Mouse (Mus musculus) neural tube, embryonic 14.5 days (tissue): ENCODE measurements at regions not wholly inside any gene's neighbourhood (a gene's known extent, or its start where the extent isn't known, plus 50 kb on each side); places are given as distances from the start of the nearest gene placed in this dataset.

Experiments used
- ATAC-seq: fragments of 200-750 bp; cut with Nextera tagmentation; 2 replicates; pipeline ENCODE4 v1.8.0; 2017; ENCODE audit warnings: low read depth, mild to moderate bottlenecking, moderate TSS enrichment, moderate library complexity
- H3K27ac ChIP-seq: fragments of 300-500 bp; sonication (generic); 2 replicates; pipeline ENCODE4 v1.5.1; 2014; ENCODE audit warnings: low read depth, mild to moderate bottlenecking, control low read depth, low read length, moderate library complexity, mixed read lengths
- H3K27me3 ChIP-seq: fragments of 300-500 bp; sonication (generic); 2 replicates; pipeline ENCODE4 v1.6.1; 2014; ENCODE audit warnings: low read length; ENCODE audit not compliant: control insufficient read depth, insufficient read depth
- H3K36me3 ChIP-seq: fragments of 300-500 bp; sonication (generic); 2 replicates; pipeline ENCODE4 v1.6.1; 2014; ENCODE audit warnings: low read length, mixed read lengths; ENCODE audit not compliant: control insufficient read depth, insufficient read depth
- H3K4me1 ChIP-seq: fragments of 300-500 bp; sonication (generic); 2 replicates; pipeline ENCODE4 v1.6.1; 2014; ENCODE audit warnings: low read length; ENCODE audit not compliant: control insufficient read depth, insufficient read depth
- H3K4me2 ChIP-seq: fragments of 300-500 bp; sonication (generic); 2 replicates; pipeline ENCODE4 v1.6.1; 2014; ENCODE audit warnings: mild to moderate bottlenecking, low read depth, low read length, control low read depth
- H3K4me3 ChIP-seq: fragments of 300-500 bp; sonication (generic); 2 replicates; pipeline ENCODE4 v1.5.1; 2014; ENCODE audit warnings: low read depth, low read length, control low read depth, mixed read lengths
- H3K9ac ChIP-seq: fragments of 300-500 bp; sonication (generic); replicated peaks from 2 replicates; pipeline ENCODE4 v1.6.1; 2014; ENCODE audit warnings: low read depth, mild to moderate bottlenecking, control low read depth, low read length, mixed read lengths
- H3K9me3 ChIP-seq: fragments of 300-500 bp; sonication (generic); 2 replicates; pipeline ENCODE4 v1.6.1; 2016; ENCODE audit warnings: low read length; ENCODE audit not compliant: control insufficient read depth
- WGBS: fragments of 180-500 bp; shearing (Covaris S2); extraction: QIAGEN DNeasy Blood & Tissue Kit; methylation state at CpG from one replicate; pipeline ENCODE4 v1.1.7; 2014; 5-methylcytosine and 5-hydroxymethylcytosine counted together

DNA sequence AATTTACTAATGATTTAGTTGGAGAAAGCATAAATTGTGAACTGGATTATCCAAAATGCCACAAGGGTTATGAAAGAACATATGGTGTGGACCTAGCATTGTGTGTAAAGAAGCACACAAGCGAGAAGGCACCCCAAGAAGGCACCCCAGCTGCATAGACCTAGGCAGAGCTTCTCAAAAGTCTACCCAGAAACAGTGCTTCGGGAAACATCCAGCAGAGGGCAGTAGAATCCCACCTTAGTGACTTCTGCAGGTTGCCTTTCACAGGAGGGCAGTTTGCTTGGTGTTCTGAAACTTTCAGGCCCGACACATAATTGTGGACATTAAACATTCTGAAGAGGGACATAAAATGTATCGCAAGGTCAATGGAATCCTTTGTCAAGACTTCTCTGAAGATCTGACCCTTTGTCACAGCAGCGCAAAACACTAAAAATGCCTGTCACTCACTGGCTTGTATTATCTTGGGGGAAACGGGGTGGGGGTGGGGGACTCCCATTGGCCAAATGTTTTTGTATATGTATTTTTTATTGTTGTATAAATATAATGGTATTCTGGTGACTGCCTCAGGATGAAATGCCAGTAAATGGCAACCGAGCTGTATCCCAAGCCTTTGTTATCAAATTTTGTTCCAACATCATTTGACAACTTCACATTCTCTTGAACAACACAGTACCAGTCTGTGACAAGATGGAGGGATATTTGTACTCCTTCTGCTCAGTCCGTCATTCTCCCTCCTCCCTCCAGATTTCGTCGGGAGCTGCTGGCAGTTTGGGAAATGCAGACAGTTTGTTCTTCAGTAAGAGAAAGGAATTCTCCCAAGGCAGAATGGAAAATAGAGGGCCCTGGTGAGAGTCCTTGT, 156.4 kb upstream of the Frg1 start:
- Histone ChIP-seq H3K4me3 (no peak overlapping the region), H3K36me3 (no peaks in the 10 kb centered on the region), H3K9ac (no peak overlapping the region), H3K4me1 (no peaks in the 10 kb centered on the region), H3K4me2 (no peak overlapping the region), H3K27me3 (no peaks in the 10 kb centered on the region), H3K9me3 (no peaks in the 10 kb centered on the region), H3K27ac (no peak overlapping the region)
- ATAC-seq, result peak; percentile 81
- WGBS, result 30% methylated on average over 10 of the region's 10 CpGs

DNA sequence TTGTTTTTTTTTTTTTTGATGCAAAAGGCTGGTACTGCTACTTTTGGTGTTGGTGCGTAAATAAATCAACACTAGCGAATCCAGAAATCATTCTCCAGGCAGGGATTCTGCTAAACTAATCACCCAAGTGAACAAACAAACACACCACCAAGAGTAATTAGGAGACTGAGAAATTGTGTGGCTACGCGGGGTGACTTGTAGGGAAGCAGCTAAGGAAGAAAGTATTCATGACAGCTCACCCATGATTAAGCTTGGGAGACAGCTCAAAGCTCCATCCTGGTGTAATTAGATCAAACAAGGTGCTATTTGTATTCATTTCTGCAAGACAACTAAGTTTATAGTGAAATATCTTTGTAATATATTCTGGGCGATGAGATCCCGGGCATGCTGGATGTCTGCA, 153.7 kb upstream of the Frg1 start:
- no peak for ATAC-seq
- no peak overlapping the region for H3K27ac ChIP-seq
- no peaks in the 10 kb centered on the region for H3K9me3 ChIP-seq
- 83% methylated on average over 6 of the region's 6 CpGs for whole genome bisulfite sequencing
- H3K27me3 ChIP-seq, result no peaks in the 10 kb centered on the region
- no peaks in the 10 kb centered on the region for H3K36me3 ChIP-seq
- H3K4me2 ChIP-seq, result no peak overlapping the region
- H3K4me1 ChIP-seq, result no peaks in the 10 kb centered on the region
- H3K4me3 ChIP-seq, result no peak overlapping the region
- H3K9ac ChIP-seq, result no peak overlapping the region

DNA sequence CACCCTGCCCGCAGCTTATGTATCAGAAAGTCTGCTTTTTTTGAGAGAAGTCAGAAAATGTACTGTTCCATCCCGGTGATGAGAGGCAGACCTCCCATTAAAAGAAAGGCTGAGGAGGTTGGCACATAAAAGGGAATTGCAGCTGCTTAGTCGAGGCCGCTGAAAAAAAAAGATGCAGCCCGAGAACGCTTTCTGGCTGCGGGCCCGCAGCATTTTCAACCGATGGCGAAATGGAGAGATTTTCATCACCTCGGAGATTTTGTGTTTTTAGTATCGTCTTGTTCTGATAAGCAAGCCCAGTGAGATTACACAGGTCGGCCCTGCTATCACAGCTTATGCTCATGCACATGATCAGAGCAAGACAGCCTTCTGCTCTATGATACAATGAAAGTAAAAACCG, 145.1 kb upstream of the Frg1 start:
- H3K36me3 ChIP-seq, result no peaks in the 10 kb centered on the region
- H3K4me3 ChIP-seq, result no peak overlapping the region
- 80% methylated on average over 14 of the region's 14 CpGs for WGBS
- no peaks in the 10 kb centered on the region for H3K4me1 ChIP-seq
- H3K9me3 ChIP-seq, result no peaks in the 10 kb centered on the region
- no peak for ATAC-seq
- H3K9ac ChIP-seq, result no peak overlapping the region
- H3K4me2 ChIP-seq, result no peak overlapping the region
- H3K27me3 ChIP-seq, result no peaks in the 10 kb centered on the region
- H3K27ac ChIP-seq, result no peak overlapping the region

DNA sequence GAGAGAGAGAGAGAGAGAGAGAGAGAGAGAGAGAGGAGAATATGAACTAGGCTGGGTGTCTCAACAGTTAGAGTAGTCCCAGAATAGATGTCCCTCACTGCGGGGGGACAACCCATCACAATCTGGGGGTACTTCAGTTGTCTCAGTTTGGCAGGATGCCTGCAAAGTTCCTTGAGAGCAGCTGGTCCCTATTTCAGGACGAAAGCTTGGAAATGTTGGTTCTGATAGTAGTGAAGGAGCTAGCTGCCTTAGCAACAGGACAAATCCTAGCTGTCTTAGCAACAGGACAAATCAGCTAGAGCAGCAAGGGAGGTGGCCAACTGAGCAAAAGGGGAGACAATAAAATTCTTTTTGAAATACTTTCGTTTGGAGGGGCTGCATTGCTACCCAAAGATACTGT, 139.9 kb upstream of the Frg1 start:
- WGBS, result 72% methylated on average over 3 of the region's 3 CpGs
- H3K9me3 ChIP-seq, result no peaks in the 10 kb centered on the region
- H3K9ac ChIP-seq, result no peak overlapping the region
- no peak overlapping the region for H3K4me3 ChIP-seq
- no peaks in the 10 kb centered on the region for H3K36me3 ChIP-seq
- no peak overlapping the region for H3K4me2 ChIP-seq
- no peak overlapping the region for H3K27ac ChIP-seq
- no peaks in the 10 kb centered on the region for H3K27me3 ChIP-seq
- ATAC-seq, result no peak
- no peaks in the 10 kb centered on the region for H3K4me1 ChIP-seq

- no peaks in the 10 kb centered on the region for H3K36me3 ChIP-seq
- 74% methylated on average over 8 of the region's 8 CpGs for WGBS
- no peak for ATAC-seq
Measured at GRCm38 (mm10) chr8:41552747-41553534, 136.1 kb upstream of the Frg1 start.

DNA sequence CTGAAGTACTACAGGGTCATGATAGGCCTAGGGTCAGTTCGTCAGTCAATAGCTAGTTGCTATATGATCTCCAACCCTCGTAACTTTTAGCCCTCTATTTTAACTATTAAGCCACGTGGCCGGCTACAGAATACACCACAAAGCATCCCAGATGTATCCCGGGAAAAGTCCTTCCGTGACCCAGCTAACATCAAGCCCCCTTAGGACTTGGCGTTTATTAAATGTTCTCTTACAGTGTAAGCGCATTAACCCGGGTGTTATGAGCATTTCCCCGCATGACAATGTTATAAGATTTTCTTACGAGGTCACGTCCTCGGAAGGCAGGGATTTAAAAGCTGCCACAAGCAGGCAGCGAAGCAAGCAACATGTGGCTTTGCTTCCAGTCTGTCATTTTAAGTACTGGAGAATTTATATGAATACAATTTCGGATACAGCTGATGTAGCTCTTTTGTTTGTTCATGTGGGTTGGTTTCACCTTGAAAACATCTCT, 135.1 kb upstream of the Frg1 start:
- ATAC-seq, result no peak
- H3K9ac ChIP-seq, result no peak overlapping the region
- H3K27ac ChIP-seq, result no peak overlapping the region
- no peaks in the 10 kb centered on the region for H3K9me3 ChIP-seq
- H3K4me1 ChIP-seq, result no peaks in the 10 kb centered on the region
- WGBS, result 88% methylated on average over 15 of the region's 15 CpGs
- no peaks in the 10 kb centered on the region for H3K27me3 ChIP-seq
- no peaks in the 10 kb centered on the region for H3K36me3 ChIP-seq
- H3K4me2 ChIP-seq, result no peak overlapping the region
- H3K4me3 ChIP-seq, result no peak overlapping the region

More at GRCm38 (mm10) chr8:41552747-41553534, 136.1 kb upstream of the Frg1 start:
- no peaks in the 10 kb centered on the region for H3K4me1 ChIP-seq
- no peak overlapping the region for H3K9ac ChIP-seq
- H3K27ac ChIP-seq, result no peak overlapping the region
- no peak overlapping the region for H3K4me2 ChIP-seq
- no peak overlapping the region for H3K4me3 ChIP-seq
- no peaks in the 10 kb centered on the region for H3K27me3 ChIP-seq
- H3K9me3 ChIP-seq, result no peaks in the 10 kb centered on the region

- Histone ChIP-seq H3K9ac (no peak overlapping the region), H3K27ac (no peak overlapping the region), H3K36me3 (no peaks in the 10 kb centered on the region), H3K9me3 (no peaks in the 10 kb centered on the region), H3K4me1 (no peaks in the 10 kb centered on the region), H3K27me3 (no peaks in the 10 kb centered on the region), H3K4me3 (no peak overlapping the region), H3K4me2 (no peak overlapping the region)
- no peak; the same call in 1 of the 2 replicates for ATAC-seq
- 82% methylated on average over 2 of the region's 2 CpGs for WGBS
Measured at GRCm38 (mm10) chr8:41550095-41550420, 133.2 kb upstream of the Frg1 start.

- H3K27ac ChIP-seq, result no peak overlapping the region
- no peak for ATAC-seq
- WGBS, result 58% methylated on average over 25 of the region's 25 CpGs
Measured at GRCm38 (mm10) chr8:41549220-41550094, 132.6 kb upstream of the Frg1 start.

More at GRCm38 (mm10) chr8:41549220-41550094, 132.6 kb upstream of the Frg1 start:
- H3K9me3 ChIP-seq, result no peaks in the 10 kb centered on the region
- 0 out of 2 replicates have a peak overlapping the region, but pooled peaks have one; percentile 23 for H3K4me2 ChIP-seq
- no peak overlapping the region for H3K4me3 ChIP-seq
- H3K9ac ChIP-seq, result no peak overlapping the region
- no peaks in the 10 kb centered on the region for H3K4me1 ChIP-seq
- no peaks in the 10 kb centered on the region for H3K36me3 ChIP-seq
- H3K27me3 ChIP-seq, result no peaks in the 10 kb centered on the region
